In the genomic region with DNA sequence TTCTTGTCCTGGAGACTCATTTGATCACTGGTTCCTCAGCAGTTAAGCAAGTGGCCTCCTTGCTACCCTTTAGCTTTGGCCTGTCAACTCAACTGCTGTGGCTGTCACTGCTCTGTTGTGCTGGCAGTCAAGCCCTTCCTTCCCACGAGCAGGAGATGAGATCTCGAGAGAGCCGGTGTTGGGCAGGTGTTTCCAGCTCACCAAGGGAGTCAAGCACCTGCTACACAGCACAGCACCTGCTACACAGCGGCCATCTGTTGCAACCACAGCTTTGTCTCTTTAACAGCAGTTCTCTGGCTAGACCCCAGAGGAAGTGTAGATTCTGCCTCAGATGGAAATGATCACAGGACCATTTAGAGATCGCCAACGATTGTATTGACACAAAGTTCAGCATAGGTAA, we compare ENCODE assay signal across 10 mouse cellular contexts. TPM values are rescaled to one million over a fixed set of nuclear protein-coding genes. Genes with fewer than 3 reads are reported as not detected.
DNase-seq lines count a peak whose midpoint lies in the region; ATAC-seq and TF ChIP-seq lines count a peak whose summit lies in the region.
"Had no signal": no experiment of that assay in that cellular context is flagged by ENCODE, and none has a peak within 500 bp of the region (broad histone marks: within the 10 kb centered on the region; RNA-seq: fewer than 3 reads in every experiment).

No protein-coding gene starts in this region.

- no peaks in the 10 kb centered on the region for H3K79me2 ChIP-seq in myocyte (ENCODE audit: control insufficient read depth, insufficient read depth)

- H3K9ac ChIP-seq in hindbrain, embryonic 15.5 days: no peak overlapping the region
- H3K9ac ChIP-seq: heart, embryonic 13.5 days; stomach, embryonic 15.5 days had no signal

- H3K4me1 ChIP-seq in hindbrain, embryonic 15.5 days (replicated peaks): peaks cover 12% of the 10 kb centered on the region

- H3K27me3 ChIP-seq in hindbrain, embryonic 15.5 days: no peaks in the 10 kb centered on the region
- no peaks in the 10 kb centered on the region for H3K27me3 ChIP-seq in myocyte (ENCODE audit: control insufficient read depth, insufficient read depth, insufficient read length)
- H3K27me3 ChIP-seq: heart, embryonic 13.5 days; stomach, embryonic 15.5 days had no signal

- no peak overlapping the region for H3K4me2 ChIP-seq in hindbrain, embryonic 15.5 days
- H3K4me2 ChIP-seq in myocyte (ENCODE audit: low read depth): no peak overlapping the region
- H3K4me2 ChIP-seq: heart, embryonic 13.5 days; stomach, embryonic 15.5 days had no signal

- no peak overlapping the region for H3ac ChIP-seq in myocyte (ENCODE audit: control insufficient read depth, insufficient read length)

- H3K36me3 ChIP-seq in hindbrain, embryonic 15.5 days: peaks cover 34% of the 10 kb centered on the region
- peaks cover 9% of the 10 kb centered on the region for H3K36me3 ChIP-seq in myocyte (ENCODE audit: control insufficient read depth, insufficient read depth)

- peak; percentile 44 for DNase-seq in CD4-positive, CD25-positive, alpha-beta regulatory T cell, adult 2 months (ENCODE audit: low read depth, low spot score)
- DNase-seq in T-cell, adult 2 months (ENCODE audit: low spot score): peak; percentile 27
- DNase-seq in gastrocnemius, postnatal 10 days: no peak
- no peak for DNase-seq in layer of hippocampus, adult 2 months (ENCODE audit: low spot score in 2 of 2)
- DNase-seq in MN1 (ENCODE audit: low spot score): no peak
- no peak for DNase-seq in ovary, adult 18-20 months (ENCODE audit: low spot score)

- ATAC-seq in hindbrain, embryonic 15.5 days (ENCODE audit: low FRiP score, low read depth): 0 out of 2 replicates have a peak, but pooled peaks have one; percentile 28

- H3K4me3 ChIP-seq in hindbrain, embryonic 15.5 days: no peak overlapping the region
- no peak overlapping the region for H3K4me3 ChIP-seq in myocyte
- no peak overlapping the region for H3K4me3 ChIP-seq in layer of hippocampus, adult 2 months
- H3K4me3 ChIP-seq: heart, embryonic 13.5 days; stomach, embryonic 15.5 days had no signal

- WGBS in hindbrain, embryonic 15.5 days: 46% methylated on average over 6 of the region's 6 CpGs

- TF ChIP-seq CTCF in layer of hippocampus, adult 2 months (conservative IDR thresholded peaks at IDR 0.05): no peak

- TF ChIP-seq POLR2A in myocyte (IDR thresholded peaks at IDR 0.05; ENCODE audit: insufficient read length, low read depth): no peak

- no peaks in the 10 kb centered on the region for H3K9me3 ChIP-seq in hindbrain, embryonic 15.5 days
- H3K9me3 ChIP-seq: heart, embryonic 13.5 days; stomach, embryonic 15.5 days had no signal

- H3K27ac ChIP-seq in hindbrain, embryonic 15.5 days (replicated peaks): 0 out of 2 replicates have a peak overlapping the region, but pooled peaks have one; percentile 17
- H3K27ac ChIP-seq in layer of hippocampus, adult 2 months: no peak overlapping the region
- H3K27ac ChIP-seq: heart, embryonic 13.5 days; stomach, embryonic 15.5 days had no signal

TF ChIP-seq in myocyte, 11 proteins besides CTCF, POLR2A, EP300 and RAD21:
- TF ChIP-seq SRF (IDR thresholded peaks at IDR 0.05; ENCODE audit: control insufficient read depth, insufficient read length, low read depth) (no peak), TCF3 (IDR thresholded peaks at IDR 0.05; ENCODE audit: insufficient read length, low read depth) (peak; percentile 80), MYOD1 (IDR thresholded peaks at IDR 0.05; ENCODE audit: control insufficient read depth in 1 of 3, insufficient read length in 2 of 3, low read depth in 2 of 3) (peak in 2 of 3 experiments; percentile 90 to 92), TCF12 (IDR thresholded peaks at IDR 0.05; ENCODE audit: insufficient read depth, poor library complexity, severe bottlenecking) (peak; percentile 48), POLR2AphosphoS2 (IDR thresholded peaks at IDR 0.05; ENCODE audit: insufficient read length, low read depth) (no peak), MYOG (IDR thresholded peaks at IDR 0.05; ENCODE audit: control insufficient read depth in 1 of 3, insufficient read depth in 1 of 3, insufficient read length in 2 of 3, low read depth in 2 of 3) (peak; percentile 15 to 91 (median 85))

RNA-seq across cellular contexts. Expression of a gene that starts 37.3 kb away (rescaled TPM):
- 23.8 and 24.1 TPM in 2 replicates for polyA plus RNA-seq in hindbrain, embryonic 15.5 days (2015; fragmentation: Nextera tagmentation; extraction: Ambion mirVana)
- not detected for polyA plus RNA-seq in myocyte (2012; fragmentation: generic; extraction: Trizol)
- total RNA-seq in gastrocnemius, postnatal 10 days (2021): 1 to 10 TPM in 1 of 2 experiments, not detected in 1; 1.9 TPM
- total RNA-seq in layer of hippocampus, adult 2 months (2021): under 1 TPM in 1 of 2 experiments, not detected in 1; 0.79 TPM

Comparison
In these comparisons a context has a peak if more than half of its experiments do, and no peak if none do; other contexts are left out.
1. DNase-seq: peak in CD4-positive, CD25-positive, alpha-beta regulatory T cell, adult 2 months (single experiment) and T-cell, adult 2 months (single experiment); none in gastrocnemius, postnatal 10 days (single experiment), layer of hippocampus, adult 2 months (0 of 2), MN1 (single experiment) and ovary, adult 18-20 months (single experiment).